Mouse (Mus musculus): ENCODE measurements around the gene Erich4. TPM values are rescaled to one million over a fixed set of nuclear protein-coding genes. Genes with fewer than 3 reads are reported as not detected.
"Not testable (repeated sequence)": the region's sequence is repeated elsewhere in the genome, so short reads cannot be mapped to it uniquely, and the experiment has no call there.

The Erich4 gene
- polyA plus RNA-seq, 2 experiments, result not detected

- no peak overlapping the region for H3K4me3 ChIP-seq (replicated peaks; ENCODE audit: low read length)
- H3K36me3 ChIP-seq (ENCODE audit: control insufficient read depth, insufficient read depth, low read length), result no peaks in the 10 kb centered on the region
- DNase-seq (ENCODE audit: low spot score), result no peak
- no peak overlapping the region for H3K4me2 ChIP-seq (replicated peaks; ENCODE audit: low read depth, low read length, severe bottlenecking)
- TF ChIP-seq POLR2A (IDR thresholded peaks at IDR 0.05; ENCODE audit: borderline replicate concordance, extremely low read depth, insufficient read depth, insufficient read length), result no peak
- ATAC-seq (ENCODE audit: low FRiP score, low read depth), result no peak
- H3K27ac ChIP-seq (replicated peaks; ENCODE audit: low read depth, low read length), result no peak overlapping the region
- no peaks in the 10 kb centered on the region for H3K4me1 ChIP-seq (ENCODE audit: control insufficient read depth, insufficient read depth, low read length)
- H3K9ac ChIP-seq (ENCODE audit: low read depth, low read length, severe bottlenecking), result no peak overlapping the region
- H3K9me3 ChIP-seq (ENCODE audit: control insufficient read depth, low read length), result no peaks in the 10 kb centered on the region
- 91% methylated on average over 2 of the region's 2 CpGs for WGBS
- no peaks in the 10 kb centered on the region for H3K27me3 ChIP-seq (ENCODE audit: control insufficient read depth, insufficient read depth, low read length)
These were observed 24.5 kb downstream of the Erich4 start for GRCm38 (mm10) chr7:25591226-25591625.

GRCm38 (mm10) chr7:25585351-25586204, 30.1 kb downstream of the Erich4 start:
- Histone ChIP-seq H3K36me3 (ENCODE audit: control insufficient read depth, insufficient read depth, low read length) (no peaks in the 10 kb centered on the region), H3K9me3 (ENCODE audit: control insufficient read depth, low read length) (no peaks in the 10 kb centered on the region), H3K27ac (replicated peaks; ENCODE audit: low read depth, low read length) (no peak overlapping the region), H3K4me2 (replicated peaks; ENCODE audit: low read depth, low read length, severe bottlenecking) (no peak overlapping the region), H3K9ac (ENCODE audit: low read depth, low read length, severe bottlenecking) (no peak overlapping the region), H3K4me1 (ENCODE audit: control insufficient read depth, insufficient read depth, low read length) (no peaks in the 10 kb centered on the region), H3K4me3 (replicated peaks; ENCODE audit: low read length) (no peak overlapping the region), H3K27me3 (ENCODE audit: control insufficient read depth, insufficient read depth, low read length) (no peaks in the 10 kb centered on the region)
- WGBS, result 61% methylated on average over 9 of the region's 9 CpGs
- ATAC-seq (ENCODE audit: low FRiP score, low read depth), result no peak
- no peak for TF ChIP-seq POLR2A (IDR thresholded peaks at IDR 0.05; ENCODE audit: borderline replicate concordance, extremely low read depth, insufficient read depth, insufficient read length)
- no peak for DNase-seq (ENCODE audit: low spot score)

GRCm38 (mm10) chr7:25584651-25585050, 31.0 kb downstream of the Erich4 start:
- Histone ChIP-seq H3K27me3 (ENCODE audit: control insufficient read depth, insufficient read depth, low read length) (no peaks in the 10 kb centered on the region), H3K4me1 (ENCODE audit: control insufficient read depth, insufficient read depth, low read length) (no peaks in the 10 kb centered on the region), H3K9me3 (ENCODE audit: control insufficient read depth, low read length) (no peaks in the 10 kb centered on the region), H3K4me2 (replicated peaks; ENCODE audit: low read depth, low read length, severe bottlenecking) (no peak overlapping the region), H3K4me3 (replicated peaks; ENCODE audit: low read length) (no peak overlapping the region), H3K36me3 (ENCODE audit: control insufficient read depth, insufficient read depth, low read length) (no peaks in the 10 kb centered on the region), H3K27ac (replicated peaks; ENCODE audit: low read depth, low read length) (no peak overlapping the region), H3K9ac (ENCODE audit: low read depth, low read length, severe bottlenecking) (no peak overlapping the region)
- no peak for TF ChIP-seq POLR2A (IDR thresholded peaks at IDR 0.05; ENCODE audit: borderline replicate concordance, extremely low read depth, insufficient read depth, insufficient read length)
- 91% methylated on average over 5 of the region's 5 CpGs for WGBS
- DNase-seq (ENCODE audit: low spot score), result no peak
- no peak for ATAC-seq (ENCODE audit: low FRiP score, low read depth)

DNA sequence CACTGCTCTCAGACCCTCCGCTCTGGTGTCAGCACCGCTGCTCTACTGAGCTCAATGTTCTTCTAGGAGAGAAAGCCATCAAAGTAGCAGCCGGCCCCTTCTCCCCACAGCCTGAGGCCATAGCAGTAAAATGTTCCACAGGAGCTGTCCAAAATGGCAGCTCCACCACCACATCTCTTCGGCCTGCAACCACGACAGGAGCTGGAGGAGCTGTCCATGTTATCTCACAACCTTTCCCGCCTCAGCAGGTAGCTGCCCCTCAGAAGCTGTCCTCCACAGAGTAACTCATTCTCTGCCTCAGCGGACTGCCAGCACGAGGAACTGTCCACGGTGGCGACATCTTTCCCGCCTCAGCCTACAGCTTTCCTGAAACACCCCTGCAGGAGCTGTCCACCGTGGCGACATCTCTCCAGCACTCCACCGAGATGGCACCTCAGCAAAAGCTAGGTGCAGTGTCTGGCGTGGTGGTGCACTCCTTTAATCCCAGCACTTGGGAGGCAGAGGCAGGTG, 33.3 kb downstream of the Erich4 start:
- Histone ChIP-seq H3K27ac (replicated peaks; ENCODE audit: low read depth, low read length) (no peak overlapping the region), H3K27me3 (ENCODE audit: control insufficient read depth, insufficient read depth, low read length) (no peaks in the 10 kb centered on the region), H3K9ac (ENCODE audit: low read depth, low read length, severe bottlenecking) (no peak overlapping the region), H3K4me3 (replicated peaks; ENCODE audit: low read length) (no peak overlapping the region), H3K36me3 (ENCODE audit: control insufficient read depth, insufficient read depth, low read length) (no peaks in the 10 kb centered on the region), H3K4me1 (ENCODE audit: control insufficient read depth, insufficient read depth, low read length) (no peaks in the 10 kb centered on the region), H3K9me3 (ENCODE audit: control insufficient read depth, low read length) (no peaks in the 10 kb centered on the region), H3K4me2 (replicated peaks; ENCODE audit: low read depth, low read length, severe bottlenecking) (no peak overlapping the region)
- 88% methylated on average over 15 of the region's 15 CpGs for WGBS
- TF ChIP-seq POLR2A (IDR thresholded peaks at IDR 0.05; ENCODE audit: borderline replicate concordance, extremely low read depth, insufficient read depth, insufficient read length), result no peak
- ATAC-seq (ENCODE audit: low FRiP score, low read depth), result no peak
- no peak for DNase-seq (ENCODE audit: low spot score)

GRCm38 (mm10) chr7:25579441-25579840, 36.3 kb downstream of the Erich4 start:
- Histone ChIP-seq H3K27ac (replicated peaks; ENCODE audit: low read depth, low read length) (no peak overlapping the region), H3K9me3 (ENCODE audit: control insufficient read depth, low read length) (no peaks in the 10 kb centered on the region), H3K27me3 (ENCODE audit: control insufficient read depth, insufficient read depth, low read length) (no peaks in the 10 kb centered on the region), H3K4me2 (replicated peaks; ENCODE audit: low read depth, low read length, severe bottlenecking) (no peak overlapping the region), H3K4me1 (ENCODE audit: control insufficient read depth, insufficient read depth, low read length) (no peaks in the 10 kb centered on the region), H3K9ac (ENCODE audit: low read depth, low read length, severe bottlenecking) (no peak overlapping the region), H3K36me3 (ENCODE audit: control insufficient read depth, insufficient read depth, low read length) (no peaks in the 10 kb centered on the region), H3K4me3 (replicated peaks; ENCODE audit: low read length) (no peak overlapping the region)
- DNase-seq (ENCODE audit: low spot score) (no peak), ATAC-seq (ENCODE audit: low FRiP score, low read depth) (no peak)
- no peak for TF ChIP-seq POLR2A (IDR thresholded peaks at IDR 0.05; ENCODE audit: borderline replicate concordance, extremely low read depth, insufficient read depth, insufficient read length)
- WGBS, result 85% methylated on average over 10 of the region's 10 CpGs

DNA sequence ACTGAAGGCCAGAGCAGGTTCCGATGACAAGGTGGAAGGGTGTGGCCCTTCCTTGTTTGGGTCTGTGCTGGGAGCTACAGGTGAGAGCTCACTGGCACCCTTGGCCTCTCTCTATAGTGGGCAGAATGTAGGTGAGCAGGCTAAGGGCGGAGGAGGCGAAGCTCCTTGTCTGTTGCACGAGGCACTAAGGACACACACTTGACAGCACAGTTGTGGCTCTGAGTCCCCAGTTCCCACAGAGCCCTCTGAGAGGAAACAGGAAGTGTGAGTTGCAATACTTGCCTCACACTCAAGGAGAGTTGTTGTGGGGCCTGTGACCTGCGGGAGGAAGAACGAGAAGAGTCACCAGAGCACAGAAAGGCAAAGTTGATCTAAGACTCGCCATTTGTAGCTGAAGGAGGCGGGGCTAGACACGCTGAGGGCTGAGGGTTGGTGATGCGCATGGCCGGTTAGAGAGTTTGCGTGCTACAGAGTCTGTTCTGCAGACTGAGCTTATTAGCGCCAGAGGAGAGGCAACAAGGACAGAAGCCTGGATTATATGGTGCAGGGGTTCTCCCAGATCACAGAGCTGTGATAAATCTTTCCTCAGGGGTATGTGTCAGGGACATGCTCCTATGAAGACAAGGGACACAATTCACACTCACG, 38.8 kb downstream of the Erich4 start:
- H3K27me3 ChIP-seq (ENCODE audit: control insufficient read depth, insufficient read depth, low read length); H3K36me3 ChIP-seq (ENCODE audit: control insufficient read depth, insufficient read depth, low read length); H3K4me3 ChIP-seq (replicated peaks; ENCODE audit: low read length); ATAC-seq (ENCODE audit: low FRiP score, low read depth); H3K9me3 ChIP-seq (ENCODE audit: control insufficient read depth, low read length); H3K9ac ChIP-seq (ENCODE audit: low read depth, low read length, severe bottlenecking); H3K4me1 ChIP-seq (ENCODE audit: control insufficient read depth, insufficient read depth, low read length); H3K4me2 ChIP-seq (replicated peaks; ENCODE audit: low read depth, low read length, severe bottlenecking); H3K27ac ChIP-seq (replicated peaks; ENCODE audit: low read depth, low read length); DNase-seq (ENCODE audit: low spot score): not testable (repeated sequence)
- WGBS, result 66% methylated on average over 11 of the region's 14 CpGs

- not testable (repeated sequence) for H3K4me3 ChIP-seq (replicated peaks; ENCODE audit: low read length); H3K9me3 ChIP-seq (ENCODE audit: control insufficient read depth, low read length); H3K36me3 ChIP-seq (ENCODE audit: control insufficient read depth, insufficient read depth, low read length); H3K9ac ChIP-seq (ENCODE audit: low read depth, low read length, severe bottlenecking); DNase-seq (ENCODE audit: low spot score); ATAC-seq (ENCODE audit: low FRiP score, low read depth); H3K4me2 ChIP-seq (replicated peaks; ENCODE audit: low read depth, low read length, severe bottlenecking); H3K27me3 ChIP-seq (ENCODE audit: control insufficient read depth, insufficient read depth, low read length); H3K4me1 ChIP-seq (ENCODE audit: control insufficient read depth, insufficient read depth, low read length); H3K27ac ChIP-seq (replicated peaks; ENCODE audit: low read depth, low read length)
- WGBS, result 32% methylated on average over 6 of the region's 6 CpGs
These were observed 39.4 kb downstream of the Erich4 start for GRCm38 (mm10) chr7:25576308-25576707.

Measured in limb, embryonic 14.5 days (tissue).